Mouse (Mus musculus) limb, embryonic 14.5 days (tissue): ENCODE measurements around the gene Tirap. TPM values are rescaled to one million over a fixed set of nuclear protein-coding genes. Genes with fewer than 3 reads are reported as not detected.

Source experiments
- ATAC-seq: fragments of 200-750 bp; cut with Nextera tagmentation; 2 replicates; pipeline ENCODE4 v1.8.0; 2017; ENCODE audit warnings: low read depth, moderate number of reproducible peaks, moderate TSS enrichment; ENCODE audit not compliant: low FRiP score
- DNase-seq: peaks from one replicate; pipeline ENCODE4 v3.0.0-alpha.2; 2015; ENCODE audit warnings: low spot score
- H3K27ac ChIP-seq: fragments of 300-500 bp; sonication (generic); replicated peaks from 2 replicates; pipeline ENCODE4 v1.5.1; 2014; ENCODE audit warnings: low read depth, mild to moderate bottlenecking, low read length, moderate library complexity, mixed read lengths
- H3K27me3 ChIP-seq: fragments of 300-500 bp; sonication (generic); 2 replicates; pipeline ENCODE4 v1.6.1; 2014; ENCODE audit warnings: low read length, mixed read lengths; ENCODE audit not compliant: control insufficient read depth, insufficient read depth
- H3K36me3 ChIP-seq: fragments of 300-500 bp; sonication (generic); 2 replicates; pipeline ENCODE4 v1.6.1; 2014; ENCODE audit warnings: mild to moderate bottlenecking, low read length, moderate library complexity, mixed read lengths; ENCODE audit not compliant: control insufficient read depth, insufficient read depth
- H3K4me1 ChIP-seq: fragments of 300-500 bp; sonication (generic); 2 replicates; pipeline ENCODE4 v1.6.1; 2014; ENCODE audit warnings: antibody characterized with exemption, low read length, mixed read lengths; ENCODE audit not compliant: control insufficient read depth, insufficient read depth
- H3K4me2 ChIP-seq: fragments of 300-500 bp; sonication (generic); replicated peaks from 2 replicates; pipeline ENCODE4 v1.6.1; 2014; ENCODE audit warnings: low read depth, mild to moderate bottlenecking, low read length, moderate library complexity; ENCODE audit not compliant: severe bottlenecking
- H3K4me3 ChIP-seq: fragments of 300-500 bp; sonication (generic); replicated peaks from 2 replicates; pipeline ENCODE4 v1.5.1; 2014; ENCODE audit warnings: low read length
- H3K9ac ChIP-seq: fragments of 300-500 bp; sonication (generic); 2 replicates; pipeline ENCODE4 v1.6.1; 2014; ENCODE audit warnings: mild to moderate bottlenecking, low read depth, low read length, moderate library complexity; ENCODE audit not compliant: severe bottlenecking
- H3K9me3 ChIP-seq: fragments of 300-500 bp; sonication (generic); 2 replicates; pipeline ENCODE4 v1.6.1; 2016; ENCODE audit warnings: low read length; ENCODE audit not compliant: control insufficient read depth
- POLR2A ChIP-seq: fragments of 200-500 bp; IDR thresholded peaks from 2 replicates; pipeline ENCODE4 v1.8.0; 2012; ENCODE audit warnings: inconsistent platforms, mild to moderate bottlenecking, moderate library complexity, borderline replicate concordance; ENCODE audit not compliant: insufficient read depth, insufficient read length; ENCODE audit errors: extremely low read depth
- WGBS: fragments of 180-500 bp; shearing (Covaris S2); extraction: QIAGEN DNeasy Blood & Tissue Kit; methylation state at CpG from one replicate; pipeline ENCODE4 v1.1.7; 2014; 5-methylcytosine and 5-hydroxymethylcytosine counted together
- polyA plus RNA-seq, 2 experiments: library from polyadenylated mRNA; depleted of rRNA in 1 of 2; stranded (reverse) in 1 of 2; unstranded in 1 of 2; fragments of >200 nt; fragmentation: Nextera tagmentation in 1 of 2; extraction: Ambion mirVana in 1 of 2; gene quantifications; 2 replicates each; pipeline versions ENCODE4 v1.2.1 to v1.2.3; 2012 to 2014

The Tirap gene
- polyA plus RNA-seq, 2 experiments: 7.5 to 11.0 TPM

- no peak for DNase-seq
- no peak overlapping the region for H3K27ac ChIP-seq
- no peak for ATAC-seq
These were observed 38.3 kb upstream of the Tirap start for GRCm38 (mm10) chr9:35238371-35238770.

DNA sequence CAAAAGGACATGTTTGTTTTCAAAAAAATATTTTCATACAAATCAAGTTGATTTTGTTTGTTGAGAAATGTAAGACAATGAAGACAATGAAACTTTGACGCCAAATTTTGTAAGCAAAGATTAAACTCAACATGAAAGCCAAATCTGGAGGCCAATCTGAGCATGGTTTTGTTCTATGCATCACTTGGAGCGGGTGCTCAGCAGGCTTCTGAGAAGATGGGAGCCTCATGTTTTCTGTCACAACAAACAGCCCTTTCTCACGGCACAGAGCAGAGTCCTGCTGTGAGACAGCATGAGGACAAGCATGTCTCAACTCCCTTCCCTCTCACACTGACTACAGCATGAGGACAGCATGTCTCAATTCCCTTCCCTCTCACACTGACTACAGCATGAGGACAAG lies 35.9 kb upstream of the Tirap start:
- peaks cover 35% of the 10 kb centered on the region for H3K36me3 ChIP-seq
- 65% methylated on average over 3 of the region's 3 CpGs for WGBS
- no peak overlapping the region for H3K4me2 ChIP-seq
- H3K4me3 ChIP-seq: no peak overlapping the region
- no peak overlapping the region for H3K27ac ChIP-seq
- H3K9ac ChIP-seq: no peak overlapping the region
- no peak for DNase-seq
- no peak for TF ChIP-seq POLR2A
- no peak for ATAC-seq
- no peaks in the 10 kb centered on the region for H3K27me3 ChIP-seq
- H3K9me3 ChIP-seq: no peaks in the 10 kb centered on the region
- no peaks in the 10 kb centered on the region for H3K4me1 ChIP-seq

More at GRCm38 (mm10) chr9:35238371-35238770, 38.3 kb upstream of the Tirap start:
- no peak overlapping the region for H3K9ac ChIP-seq
- no peak overlapping the region for H3K4me3 ChIP-seq
- no peak for TF ChIP-seq POLR2A
- H3K36me3 ChIP-seq: peaks cover 30% of the 10 kb centered on the region
- no peaks in the 10 kb centered on the region for H3K4me1 ChIP-seq
- 94% methylated on average over 1 of the region's 1 CpGs for WGBS
- H3K27me3 ChIP-seq: no peaks in the 10 kb centered on the region
- no peak overlapping the region for H3K4me2 ChIP-seq
- no peaks in the 10 kb centered on the region for H3K9me3 ChIP-seq

- H3K9ac ChIP-seq: no peak overlapping the region
- no peak overlapping the region for H3K27ac ChIP-seq
- H3K4me1 ChIP-seq: no peaks in the 10 kb centered on the region
- 87% methylated on average over 3 of the region's 3 CpGs for WGBS
- ATAC-seq (no peak), DNase-seq (no peak)
- no peaks in the 10 kb centered on the region for H3K27me3 ChIP-seq
- peaks cover 22% of the 10 kb centered on the region for H3K36me3 ChIP-seq
- H3K4me3 ChIP-seq: no peak overlapping the region
- no peak for TF ChIP-seq POLR2A
- no peaks in the 10 kb centered on the region for H3K9me3 ChIP-seq
- no peak overlapping the region for H3K4me2 ChIP-seq
These were observed 28.6 kb upstream of the Tirap start for GRCm38 (mm10) chr9:35228671-35229070.

- no peak overlapping the region for H3K27ac ChIP-seq
- H3K4me2 ChIP-seq: no peak overlapping the region
- no peak overlapping the region for H3K4me3 ChIP-seq
- H3K9me3 ChIP-seq: no peaks in the 10 kb centered on the region
- H3K27me3 ChIP-seq: no peaks in the 10 kb centered on the region
- peaks cover 54% of the 10 kb centered on the region for H3K36me3 ChIP-seq
- 98% methylated on average over 3 of the region's 3 CpGs for WGBS
- no peak for TF ChIP-seq POLR2A
- no peaks in the 10 kb centered on the region for H3K4me1 ChIP-seq
- DNase-seq (no peak), ATAC-seq (no peak)
- no peak overlapping the region for H3K9ac ChIP-seq
These were observed 23.4 kb upstream of the Tirap start for GRCm38 (mm10) chr9:35223466-35223865.

DNA sequence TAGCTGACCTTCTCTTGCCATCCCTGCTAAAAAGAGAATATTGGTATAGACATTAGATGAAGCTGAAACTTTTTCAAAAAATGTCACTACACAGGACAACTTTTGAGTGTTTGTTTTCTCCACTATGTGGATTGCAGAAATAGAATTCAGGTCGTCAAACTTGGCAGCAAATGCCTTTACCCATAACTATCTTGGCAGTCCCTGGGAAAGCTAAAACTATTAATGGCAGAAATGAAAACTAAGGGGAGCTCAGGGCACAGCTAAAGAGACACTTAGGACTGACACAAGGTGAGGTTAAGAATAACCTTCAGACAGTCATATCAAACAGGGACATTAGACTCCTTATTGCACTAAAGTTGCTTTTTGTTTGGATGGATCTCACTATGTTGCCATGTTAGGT lies 17.9 kb upstream of the Tirap start:
- no peak for TF ChIP-seq POLR2A
- Histone ChIP-seq H3K4me2 (no peak overlapping the region), H3K9ac (no peak overlapping the region), H3K27ac (no peak overlapping the region), H3K27me3 (no peaks in the 10 kb centered on the region), H3K9me3 (no peaks in the 10 kb centered on the region), H3K4me1 (no peaks in the 10 kb centered on the region), H3K4me3 (no peak overlapping the region), H3K36me3 (peaks cover 86% of the 10 kb centered on the region)
- no peak for ATAC-seq
- DNase-seq: no peak
- WGBS: 80% methylated on average over 1 of the region's 1 CpGs
